Mouse (Mus musculus) liver, adult 2 months (tissue): ENCODE results near the gene Ttll11.

ENCODE experiments used
- CTCF ChIP-seq: fragments of 200-500 bp; IDR thresholded peaks from 2 replicates; pipeline ENCODE4 v1.5.1; 2011; ENCODE audit warnings: low read depth, low read length, control low read depth
- POLR2A ChIP-seq: fragments of 200-500 bp; IDR thresholded peaks from 2 replicates; pipeline ENCODE4 v1.6.1; 2011; ENCODE audit warnings: low read length, control low read depth; ENCODE audit not compliant: insufficient read depth; ENCODE audit errors: extremely low read depth

DNA sequence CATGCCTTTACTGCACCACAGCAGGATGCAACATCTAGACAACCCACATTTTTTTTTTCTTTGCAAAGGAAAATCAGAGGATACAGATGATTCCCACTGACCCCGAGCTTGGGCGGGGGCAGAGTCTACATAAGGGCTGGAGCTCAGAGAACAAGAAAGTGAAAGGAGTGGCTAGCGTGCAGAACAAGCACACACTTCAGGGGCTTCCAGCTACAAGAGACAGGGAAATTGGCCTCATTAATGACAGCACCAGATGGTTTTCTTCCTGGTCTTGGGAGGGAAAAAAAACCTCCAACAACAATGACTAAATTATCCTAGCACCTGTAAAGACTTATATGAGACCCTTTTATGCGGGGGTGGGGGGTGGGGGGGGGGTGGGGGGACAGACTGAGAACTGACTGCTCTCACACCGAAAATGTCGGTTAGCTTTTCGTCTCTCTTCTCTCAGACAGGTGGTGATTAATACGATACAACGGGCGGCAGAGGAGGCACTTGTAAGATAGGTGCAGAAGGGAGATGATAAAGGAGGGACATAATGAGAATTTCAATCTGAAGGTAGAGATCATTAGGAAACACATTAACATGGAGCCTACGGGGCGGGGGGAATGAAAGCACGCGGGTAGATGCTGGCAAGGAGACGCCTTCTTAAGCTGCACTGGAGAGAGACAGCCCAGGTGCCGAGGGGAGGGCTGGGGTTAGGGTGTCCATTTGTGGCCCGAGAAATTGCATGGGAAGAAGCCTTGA lies 128.1 kb downstream of the Ttll11 start:
- TF ChIP-seq CTCF (no peak), POLR2A (no peak)
